Mouse (Mus musculus) embryonic facial prominence, embryonic 13.5 days (tissue): ENCODE data around the gene Tmem132d. TPM values are rescaled to one million over a fixed set of nuclear protein-coding genes. Genes with fewer than 3 reads are reported as not detected.
"Not testable (repeated sequence)": the region's sequence is repeated elsewhere in the genome, so short reads cannot be mapped to it uniquely, and the experiment has no call there.

Experiments used
- ATAC-seq: fragments of 200-750 bp; cut with Nextera tagmentation; 2 replicates; pipeline ENCODE4 v1.8.0; 2017; ENCODE audit warnings: low read depth; ENCODE audit not compliant: insufficient number of reproducible peaks, insufficient read depth, low FRiP score, low TSS enrichment
- H3K27ac ChIP-seq: fragments of 300-500 bp; sonication (generic); 2 replicates; pipeline ENCODE4 v1.5.1; 2015; ENCODE audit warnings: moderate library complexity, mild to moderate bottlenecking, inconsistent platforms
- H3K27me3 ChIP-seq: fragments of 300-500 bp; sonication (generic); 2 replicates; pipeline ENCODE4 v1.6.1; 2015; ENCODE audit warnings: mild to moderate bottlenecking, inconsistent platforms
- H3K36me3 ChIP-seq: fragments of 300-500 bp; sonication (generic); 2 replicates; pipeline ENCODE4 v1.6.1; 2015; ENCODE audit warnings: mild to moderate bottlenecking, inconsistent platforms
- H3K4me1 ChIP-seq: fragments of 300-500 bp; sonication (generic); 2 replicates; pipeline ENCODE4 v1.6.1; 2015; ENCODE audit warnings: inconsistent platforms
- H3K4me2 ChIP-seq: fragments of 300-500 bp; sonication (generic); 2 replicates; pipeline ENCODE4 v1.6.1; 2015; ENCODE audit warnings: moderate library complexity, mild to moderate bottlenecking, inconsistent platforms
- H3K4me3 ChIP-seq: fragments of 300-500 bp; sonication (generic); 2 replicates; pipeline ENCODE4 v1.5.1; 2015; ENCODE audit warnings: mild to moderate bottlenecking, inconsistent platforms
- H3K9ac ChIP-seq: fragments of 300-500 bp; sonication (generic); 2 replicates; pipeline ENCODE4 v1.6.1; 2015; ENCODE audit warnings: mild to moderate bottlenecking, inconsistent platforms
- H3K9me3 ChIP-seq: fragments of 300-500 bp; sonication (generic); 2 replicates; pipeline ENCODE4 v1.6.1; 2016; ENCODE audit warnings: inconsistent platforms
- WGBS: fragments of 180-500 bp; shearing (Covaris S2); methylation state at CpG from one replicate; pipeline ENCODE4 v1.1.7; 2015; ENCODE audit warnings: mixed read lengths; 5-methylcytosine and 5-hydroxymethylcytosine counted together
- polyA plus RNA-seq: library from polyadenylated mRNA; unstranded; fragments of >200 nt; fragmentation: Nextera tagmentation; extraction: Ambion mirVana; gene quantifications from 2 replicates; pipeline ENCODE4 v1.2.1, GENCODE M21; 2015

Gene Tmem132d
- polyA plus RNA-seq, 1 experiment from 2014 or later = 1.8 TPM

DNA sequence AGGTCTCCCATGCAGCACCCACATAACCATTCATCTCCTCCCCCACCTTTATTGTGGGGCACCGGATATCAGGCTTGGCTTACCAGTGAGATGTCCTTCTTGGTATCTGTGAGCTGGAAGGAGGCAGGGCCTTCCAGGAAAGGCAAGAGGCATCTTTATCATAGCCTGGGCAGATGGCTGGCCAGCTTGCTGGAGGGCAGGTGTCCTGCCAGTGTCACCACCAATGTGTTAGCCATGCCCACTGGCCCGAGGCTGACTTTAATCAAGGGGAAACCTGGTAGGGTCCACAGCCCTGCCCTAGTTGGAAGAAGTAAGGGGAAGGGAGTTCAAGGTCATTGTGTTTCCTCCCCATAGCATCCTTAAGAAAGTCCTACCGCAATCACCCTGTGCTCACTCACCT is 676.9 kb downstream of the Tmem132d start:
- no peaks in the 10 kb centered on the region for H3K9me3 ChIP-seq
- WGBS = 85% methylated on average over 3 of the region's 3 CpGs
- peaks cover 10% of the 10 kb centered on the region for H3K4me1 ChIP-seq
- H3K27me3 ChIP-seq = no peaks in the 10 kb centered on the region
- no peak overlapping the region for H3K9ac ChIP-seq
- H3K4me2 ChIP-seq = no peak overlapping the region
- no peaks in the 10 kb centered on the region for H3K36me3 ChIP-seq
- H3K27ac ChIP-seq = no peak overlapping the region
- no peak overlapping the region for H3K4me3 ChIP-seq
- no peak for ATAC-seq

DNA sequence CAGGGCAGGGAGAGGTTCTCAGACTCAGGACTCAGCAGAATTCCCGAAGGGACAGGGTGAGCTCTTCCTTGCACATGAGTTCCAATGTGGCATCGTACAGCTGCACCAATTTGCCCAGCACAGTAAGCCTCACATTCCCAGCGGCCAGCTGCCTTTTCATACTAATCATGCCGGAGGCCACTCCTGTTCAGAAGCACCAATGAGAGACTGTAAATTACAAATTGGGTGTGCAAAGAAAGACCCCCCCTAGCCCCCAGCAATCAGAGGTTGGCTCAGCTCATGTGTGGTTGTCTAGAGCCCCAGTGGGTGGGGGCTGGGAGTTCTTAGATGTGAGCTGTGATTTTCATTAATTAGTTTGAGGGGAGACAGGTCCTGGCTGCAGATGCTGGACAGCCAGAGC is 677.3 kb downstream of the Tmem132d start:
- no peaks in the 10 kb centered on the region for H3K9me3 ChIP-seq
- no peak for ATAC-seq
- H3K27ac ChIP-seq = no peak overlapping the region
- no peak overlapping the region for H3K4me3 ChIP-seq
- no peak overlapping the region for H3K4me2 ChIP-seq
- H3K27me3 ChIP-seq = no peaks in the 10 kb centered on the region
- no peaks in the 10 kb centered on the region for H3K36me3 ChIP-seq
- WGBS = 72% methylated on average over 4 of the region's 4 CpGs
- no peak overlapping the region for H3K9ac ChIP-seq
- H3K4me1 ChIP-seq = peaks cover 14% of the 10 kb centered on the region

- Histone ChIP-seq H3K36me3 (no peaks in the 10 kb centered on the region), H3K27me3 (no peaks in the 10 kb centered on the region), H3K9ac (peak overlapping the region; percentile 40; the same call in 1 of the 2 replicates), H3K9me3 (no peaks in the 10 kb centered on the region), H3K4me3 (peak overlapping the region; percentile 12; the same call in 1 of the 2 replicates), H3K4me1 (peaks cover 14% of the 10 kb centered on the region), H3K4me2 (peak overlapping the region; percentile 39), H3K27ac (no peak overlapping the region)
- peak; percentile 10; the same call in 1 of the 2 replicates for ATAC-seq
- WGBS = 9% methylated on average over 20 of the region's 20 CpGs
Measured at GRCm38 (mm10) chr5:127751262-127751975, 681.5 kb downstream of the Tmem132d start.

DNA sequence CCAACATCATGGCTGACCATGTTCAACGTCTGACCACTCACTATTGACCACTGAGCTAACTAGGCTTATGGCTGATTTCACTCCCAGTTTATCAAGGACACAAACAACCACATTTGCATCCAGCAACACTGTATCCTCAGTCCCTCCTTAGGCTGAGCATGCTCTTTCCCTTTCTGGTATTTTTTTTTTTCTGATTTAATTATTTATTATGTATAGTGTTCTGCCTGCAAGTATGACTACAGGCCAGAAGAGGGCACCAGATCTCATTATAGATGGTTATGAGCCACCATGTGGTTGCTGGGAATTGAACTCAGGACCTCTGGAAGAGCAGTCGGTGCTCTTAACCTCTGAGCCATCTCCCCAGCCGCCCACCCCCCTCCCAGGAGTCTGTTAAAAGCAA is 683.3 kb downstream of the Tmem132d start:
- not testable (repeated sequence) for H3K9ac ChIP-seq, H3K4me3 ChIP-seq, H3K27me3 ChIP-seq, H3K9me3 ChIP-seq, H3K36me3 ChIP-seq, H3K27ac ChIP-seq, H3K4me2 ChIP-seq, ATAC-seq
- 89% methylated on average over 3 of the region's 3 CpGs for WGBS
- H3K4me1 ChIP-seq = peaks cover 14% of the 10 kb centered on the region

- no peak overlapping the region for H3K4me2 ChIP-seq
- WGBS = 72% methylated on average over 16 of the region's 16 CpGs
- H3K36me3 ChIP-seq = no peaks in the 10 kb centered on the region
- no peaks in the 10 kb centered on the region for H3K9me3 ChIP-seq
- ATAC-seq = no peak
- 0 out of 2 replicates have a peak, but pooled peaks cover 3% of the 10 kb centered on the region for H3K4me1 ChIP-seq
- H3K27ac ChIP-seq = no peak overlapping the region
- H3K4me3 ChIP-seq = no peak overlapping the region
- H3K9ac ChIP-seq = no peak overlapping the region
- no peaks in the 10 kb centered on the region for H3K27me3 ChIP-seq
Measured at GRCm38 (mm10) chr5:127741331-127741730, 691.5 kb downstream of the Tmem132d start.

Other genes starting within 250 kb of the Tmem132d start
- gene Fzd10, start 167.8 kb upstream of the Tmem132d start, polyA plus RNA-seq = 9.2 and 12.6 TPM in 2 replicates